Mouse (Mus musculus) NIH3T3 (cell line): ENCODE measurements at regions not wholly inside any gene's neighbourhood (a gene's known extent, or its start where the extent isn't known, plus 50 kb on each side); places are given as distances from the start of the nearest gene placed in this dataset.
A peak's percentile ranks its signal among the peaks of the same experiment; 100 is the strongest.

Source experiments
- DNase-seq: peaks from one replicate; pipeline ENCODE4 v3.0.0-alpha.2; 2012; ENCODE audit warnings: low read depth

- no peak for DNase-seq
These were observed 191.6 kb upstream of the Mageb18 start for GRCm38 (mm10) chrX:92791023-92791346.

GRCm38 (mm10) chrX:92790323-92791022 lies 191.1 kb upstream of the Mageb18 start:
- DNase-seq = no peak

GRCm38 (mm10) chrX:92786814-92787213 lies 187.4 kb upstream of the Mageb18 start:
- peak; percentile 3 for DNase-seq

- peak; percentile 1 for DNase-seq
These were observed 140.7 kb upstream of the Mageb18 start for GRCm38 (mm10) chrX:92740026-92740425.

- DNase-seq = no peak
These were observed 110.9 kb upstream of the Mageb18 start for GRCm38 (mm10) chrX:92710279-92710678.

GRCm38 (mm10) chrX:92679761-92680160 lies 80.4 kb upstream of the Mageb18 start:
- DNase-seq = no peak

- DNase-seq = peak; percentile 20
These were observed 61.8 kb upstream of the Mageb18 start for GRCm38 (mm10) chrX:92661168-92661567.
